Mouse (Mus musculus) limb, embryonic 14.5 days (tissue): ENCODE data around the gene Acoxl. TPM values are rescaled to one million over a fixed set of nuclear protein-coding genes. Genes with fewer than 3 reads are reported as not detected.
A peak's percentile ranks its signal among the peaks of the same experiment; 100 is the strongest.

Source experiments
- ATAC-seq: fragments of 200-750 bp; cut with Nextera tagmentation; 2 replicates; pipeline ENCODE4 v1.8.0; 2017; ENCODE audit warnings: low read depth, moderate number of reproducible peaks, moderate TSS enrichment; ENCODE audit not compliant: low FRiP score
- DNase-seq: peaks from one replicate; pipeline ENCODE4 v3.0.0-alpha.2; 2015; ENCODE audit warnings: low spot score
- H3K27ac ChIP-seq: fragments of 300-500 bp; sonication (generic); replicated peaks from 2 replicates; pipeline ENCODE4 v1.5.1; 2014; ENCODE audit warnings: low read depth, mild to moderate bottlenecking, low read length, moderate library complexity, mixed read lengths
- H3K27me3 ChIP-seq: fragments of 300-500 bp; sonication (generic); 2 replicates; pipeline ENCODE4 v1.6.1; 2014; ENCODE audit warnings: low read length, mixed read lengths; ENCODE audit not compliant: control insufficient read depth, insufficient read depth
- H3K36me3 ChIP-seq: fragments of 300-500 bp; sonication (generic); 2 replicates; pipeline ENCODE4 v1.6.1; 2014; ENCODE audit warnings: mild to moderate bottlenecking, low read length, moderate library complexity, mixed read lengths; ENCODE audit not compliant: control insufficient read depth, insufficient read depth
- H3K4me1 ChIP-seq: fragments of 300-500 bp; sonication (generic); 2 replicates; pipeline ENCODE4 v1.6.1; 2014; ENCODE audit warnings: antibody characterized with exemption, low read length, mixed read lengths; ENCODE audit not compliant: control insufficient read depth, insufficient read depth
- H3K4me2 ChIP-seq: fragments of 300-500 bp; sonication (generic); replicated peaks from 2 replicates; pipeline ENCODE4 v1.6.1; 2014; ENCODE audit warnings: low read depth, mild to moderate bottlenecking, low read length, moderate library complexity; ENCODE audit not compliant: severe bottlenecking
- H3K4me3 ChIP-seq: fragments of 300-500 bp; sonication (generic); replicated peaks from 2 replicates; pipeline ENCODE4 v1.5.1; 2014; ENCODE audit warnings: low read length
- H3K9ac ChIP-seq: fragments of 300-500 bp; sonication (generic); 2 replicates; pipeline ENCODE4 v1.6.1; 2014; ENCODE audit warnings: mild to moderate bottlenecking, low read depth, low read length, moderate library complexity; ENCODE audit not compliant: severe bottlenecking
- H3K9me3 ChIP-seq: fragments of 300-500 bp; sonication (generic); 2 replicates; pipeline ENCODE4 v1.6.1; 2016; ENCODE audit warnings: low read length; ENCODE audit not compliant: control insufficient read depth
- POLR2A ChIP-seq: fragments of 200-500 bp; IDR thresholded peaks from 2 replicates; pipeline ENCODE4 v1.8.0; 2012; ENCODE audit warnings: inconsistent platforms, mild to moderate bottlenecking, moderate library complexity, borderline replicate concordance; ENCODE audit not compliant: insufficient read depth, insufficient read length; ENCODE audit errors: extremely low read depth
- WGBS: fragments of 180-500 bp; shearing (Covaris S2); extraction: QIAGEN DNeasy Blood & Tissue Kit; methylation state at CpG from one replicate; pipeline ENCODE4 v1.1.7; 2014; 5-methylcytosine and 5-hydroxymethylcytosine counted together
- polyA plus RNA-seq, 2 experiments: library from polyadenylated mRNA; depleted of rRNA in 1 of 2; stranded (reverse) in 1 of 2; unstranded in 1 of 2; fragments of >200 nt; fragmentation: Nextera tagmentation in 1 of 2; extraction: Ambion mirVana in 1 of 2; gene quantifications; 2 replicates each; pipeline versions ENCODE4 v1.2.1 to v1.2.3; 2012 to 2014

Gene Acoxl
- polyA plus RNA-seq, 2 experiments, result 0.13 TPM; not detected in 1

GRCm38 (mm10) chr2:128125635-128126470 is 287.2 kb downstream of the Acoxl start, which contains the start of gene Bcl2l11:
Gene Bcl2l11 (plus strand): TSS chr2:128126038.
- peaks cover 40% of the 10 kb centered on the region for H3K4me1 ChIP-seq
- H3K9ac ChIP-seq, result peak within 1 kb of the TSS; percentile 77
- H3K27me3 ChIP-seq, result peaks cover 34% of the 10 kb centered on the region
- peak; percentile 63; the same call in 1 of the 2 replicates for TF ChIP-seq POLR2A
- ATAC-seq, result peak; percentile 87
- peak within 1 kb of the TSS; percentile 98 for H3K4me2 ChIP-seq
- H3K9me3 ChIP-seq, result no peaks in the 10 kb centered on the region
- H3K4me3 ChIP-seq, result peak within 1 kb of the TSS; percentile 66
- peak within 1 kb of the TSS; percentile 92 for H3K27ac ChIP-seq
- peak; percentile 94 for DNase-seq
- peaks cover 8% of the 10 kb centered on the region for H3K36me3 ChIP-seq
- WGBS, result under 1% methylated on average over 64 of the region's 76 CpGs

GRCm38 (mm10) chr2:128126591-128127051 is 287.9 kb downstream of the Acoxl start:
- peak overlapping the region; percentile 77 for H3K9ac ChIP-seq
- peaks cover 34% of the 10 kb centered on the region for H3K27me3 ChIP-seq
- TF ChIP-seq POLR2A, result no peak
- H3K36me3 ChIP-seq, result peaks cover 16% of the 10 kb centered on the region
- peak overlapping the region; percentile 98 for H3K4me2 ChIP-seq
- WGBS, result under 1% methylated on average over 33 of the region's 35 CpGs
- H3K27ac ChIP-seq, result peak overlapping the region; percentile 92
- H3K4me3 ChIP-seq, result peak overlapping the region; percentile 66
- peaks cover 40% of the 10 kb centered on the region for H3K4me1 ChIP-seq
- ATAC-seq (no peak), DNase-seq (no peak)
- H3K9me3 ChIP-seq, result no peaks in the 10 kb centered on the region

DNA sequence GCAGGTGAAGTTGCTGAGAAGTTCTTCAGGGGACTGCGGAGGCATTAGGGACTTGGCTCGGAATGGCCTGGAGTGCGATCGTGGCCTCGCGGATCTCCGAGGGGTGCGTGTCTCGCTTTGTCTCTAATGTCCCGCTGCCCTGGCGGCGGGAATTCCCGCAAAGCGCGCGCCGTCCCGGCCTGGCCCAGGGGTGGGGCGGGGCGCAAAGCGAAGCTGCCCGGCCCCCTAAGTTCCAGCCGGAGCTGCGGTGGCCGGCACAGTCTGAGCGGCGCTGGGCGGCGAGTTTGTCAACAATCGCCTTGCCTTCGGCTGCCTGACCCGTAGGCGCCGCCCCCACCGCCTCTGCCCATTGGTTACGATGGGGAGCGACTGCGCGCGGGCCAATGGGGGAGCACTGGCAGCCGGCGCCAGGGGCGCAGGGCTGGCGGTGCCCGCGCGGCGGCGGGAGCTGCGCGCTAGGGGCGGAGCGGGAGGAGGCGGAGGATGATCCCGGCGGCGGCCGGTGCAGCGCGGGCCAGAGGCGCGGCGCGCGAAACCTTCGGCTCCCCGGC is 288.5 kb downstream of the Acoxl start:
- H3K9me3 ChIP-seq, result no peaks in the 10 kb centered on the region
- H3K4me3 ChIP-seq, result peak overlapping the region; percentile 66
- peaks cover 40% of the 10 kb centered on the region for H3K4me1 ChIP-seq

GRCm38 (mm10) chr2:128127691-128128292 is 289.1 kb downstream of the Acoxl start:
- Histone ChIP-seq H3K4me2 (peak overlapping the region; percentile 98), H3K4me1 (peaks cover 36% of the 10 kb centered on the region), H3K27ac (peak overlapping the region; percentile 92), H3K9me3 (no peaks in the 10 kb centered on the region), H3K27me3 (peaks cover 24% of the 10 kb centered on the region), H3K4me3 (peak overlapping the region; percentile 66), H3K36me3 (peaks cover 23% of the 10 kb centered on the region), H3K9ac (peak overlapping the region; percentile 77)
- 0% methylated on average over 34 of the region's 48 CpGs for WGBS
- DNase-seq (peak; percentile 88), ATAC-seq (peak; percentile 16)
- TF ChIP-seq POLR2A, result peak; percentile 32; the same call in 1 of the 2 replicates

More for the DNA sequence above, 288.5 kb downstream of the Acoxl start:
- Histone ChIP-seq H3K4me2 (peak overlapping the region; percentile 98), H3K27me3 (peaks cover 30% of the 10 kb centered on the region), H3K27ac (peak overlapping the region; percentile 92), H3K36me3 (peaks cover 19% of the 10 kb centered on the region), H3K9ac (peak overlapping the region; percentile 77)
- WGBS, result 0% methylated on average over 30 of the region's 67 CpGs
- TF ChIP-seq POLR2A, result no peak
- peak; percentile 86 for ATAC-seq
- peak; percentile 92 for DNase-seq

DNA sequence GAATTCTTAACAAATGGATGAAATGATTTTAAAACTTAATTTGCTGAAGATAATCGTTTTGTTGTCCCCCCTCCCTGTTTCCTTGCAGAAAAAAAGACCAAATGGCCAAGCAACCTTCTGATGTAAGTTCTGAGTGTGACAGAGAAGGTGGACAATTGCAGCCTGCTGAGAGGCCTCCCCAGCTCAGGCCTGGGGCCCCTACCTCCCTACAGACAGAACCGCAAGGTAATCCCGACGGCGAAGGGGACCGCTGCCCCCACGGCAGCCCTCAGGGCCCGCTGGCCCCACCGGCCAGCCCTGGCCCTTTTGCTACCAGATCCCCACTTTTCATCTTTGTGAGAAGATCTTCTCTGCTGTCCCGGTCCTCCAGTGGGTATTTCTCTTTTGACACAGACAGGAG is 289.9 kb downstream of the Acoxl start:
- DNase-seq, result no peak
- Histone ChIP-seq H3K4me2 (peak overlapping the region; percentile 98), H3K27ac (peak overlapping the region; percentile 92; the same call in 1 of the 2 replicates), H3K4me3 (peak overlapping the region; percentile 66), H3K36me3 (peaks cover 26% of the 10 kb centered on the region), H3K27me3 (peaks cover 17% of the 10 kb centered on the region), H3K9me3 (no peaks in the 10 kb centered on the region), H3K4me1 (peaks cover 30% of the 10 kb centered on the region), H3K9ac (peak overlapping the region; percentile 77)
- no peak for TF ChIP-seq POLR2A
- no peak for ATAC-seq
- WGBS, result 16% methylated on average over 10 of the region's 10 CpGs
